Mouse (Mus musculus): Measurements from ENCODE around the gene Shank2.

Gene Shank2

DNA sequence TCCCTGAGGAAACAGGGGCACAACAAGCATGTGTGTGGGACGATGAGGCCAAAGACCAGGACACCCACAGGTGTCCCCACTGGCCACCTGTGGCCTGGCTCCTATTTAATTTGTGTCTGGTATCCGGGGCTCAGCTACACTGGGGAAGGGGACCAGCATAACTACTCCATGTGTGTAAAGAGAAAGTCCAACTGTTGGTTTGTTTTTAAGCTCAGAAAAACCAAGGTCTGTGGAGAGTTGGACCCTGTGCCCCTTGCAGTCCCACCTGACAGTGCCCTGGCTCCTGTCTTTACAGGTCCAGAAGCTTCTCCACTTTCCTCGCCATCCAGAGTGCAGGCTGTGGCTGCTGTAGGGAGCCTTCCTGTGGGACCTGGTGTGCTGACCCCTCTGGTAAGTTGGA lies at the start of gene Shank2:
Shank2 (plus strand) TSS at position 301 of the 400 bp plus-strand sequence.
- no peak for DNase-seq (ENCODE audit: low read depth, low spot score)

DNA sequence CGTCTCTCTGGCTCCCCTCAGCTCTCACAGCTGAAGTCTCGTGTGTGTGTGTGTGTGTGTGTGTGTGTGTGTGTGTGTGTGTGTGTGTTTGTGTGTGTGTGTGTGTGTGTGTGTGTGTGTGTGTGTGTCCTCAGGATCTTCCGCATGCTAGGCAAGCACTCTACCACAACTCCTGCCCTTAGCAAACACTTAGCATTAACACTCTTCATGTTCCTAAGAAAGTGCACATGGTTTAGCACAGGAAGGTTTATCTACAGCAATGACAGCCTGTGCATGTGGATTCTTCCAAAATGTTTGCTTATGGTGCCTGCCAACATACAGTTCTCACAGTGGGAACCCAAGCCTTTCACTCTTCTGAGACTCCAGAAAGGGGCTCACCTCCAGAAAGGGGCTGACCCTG lies 49.6 kb upstream of the Shank2 start:
- no peak for DNase-seq (ENCODE audit: low read depth, low spot score)

DNA sequence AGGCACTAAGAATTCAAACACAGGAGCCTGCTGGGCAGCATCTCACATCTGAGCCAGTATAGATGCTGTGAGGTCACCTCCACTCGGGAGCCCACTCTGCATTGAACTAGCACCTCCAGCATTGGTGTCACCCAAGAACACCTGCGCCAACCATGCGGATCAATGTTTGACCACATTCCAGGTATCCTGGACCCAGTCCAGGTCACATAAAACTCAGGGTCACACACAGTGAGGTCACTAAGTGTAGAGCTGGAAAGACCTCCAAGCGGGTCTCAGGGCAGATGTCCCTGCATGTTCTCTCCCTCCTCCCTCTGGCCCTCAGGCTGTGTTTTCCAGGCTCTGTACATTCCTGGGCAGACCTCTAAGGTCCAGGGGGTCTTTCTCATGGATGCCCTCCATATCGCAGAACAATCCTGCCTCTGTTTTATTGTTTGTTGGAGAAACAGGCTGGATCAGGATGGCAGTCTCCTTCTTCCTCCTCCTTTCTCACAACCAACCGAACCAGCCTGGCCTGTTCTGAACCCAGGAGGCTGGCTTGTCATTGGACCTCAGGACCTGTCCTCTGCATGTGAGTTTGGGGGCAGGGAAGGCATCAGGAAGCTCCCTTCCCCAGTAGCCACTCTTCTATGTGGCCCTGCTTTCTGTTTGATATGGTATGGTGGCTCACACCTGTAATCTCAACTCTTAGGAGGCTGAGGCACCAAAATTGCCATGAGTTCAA lies 45.0 kb upstream of the Shank2 start:
- no peak for DNase-seq (ENCODE audit: low read depth, low spot score)

DNA sequence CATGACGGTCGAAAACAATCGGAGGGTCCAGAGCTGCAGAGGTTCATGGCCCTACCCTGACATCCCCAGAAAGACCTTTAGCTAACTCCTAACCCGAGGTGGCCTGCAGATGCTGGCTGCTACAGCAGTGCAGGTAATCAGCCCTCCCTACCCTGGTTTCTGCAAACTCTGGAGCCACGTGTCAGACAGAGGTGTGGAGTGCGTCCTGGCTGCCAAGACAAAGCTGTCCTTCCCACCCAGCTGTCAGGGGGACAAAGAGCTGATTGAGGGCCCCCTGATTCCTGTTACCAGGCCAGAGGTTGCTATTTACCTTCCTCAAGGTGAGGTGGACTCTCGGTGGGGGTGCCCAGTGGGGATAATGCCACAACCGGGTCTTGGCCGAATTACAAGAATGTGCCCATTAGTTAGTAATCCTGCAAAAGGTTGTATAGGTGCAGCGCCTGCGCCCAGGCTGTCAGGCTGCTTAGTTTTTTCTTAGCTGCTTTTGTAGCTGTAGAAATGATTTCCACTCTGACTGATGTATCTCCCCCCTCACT lies 43.6 kb upstream of the Shank2 start:
- no peak for DNase-seq (ENCODE audit: low read depth, low spot score)

DNA sequence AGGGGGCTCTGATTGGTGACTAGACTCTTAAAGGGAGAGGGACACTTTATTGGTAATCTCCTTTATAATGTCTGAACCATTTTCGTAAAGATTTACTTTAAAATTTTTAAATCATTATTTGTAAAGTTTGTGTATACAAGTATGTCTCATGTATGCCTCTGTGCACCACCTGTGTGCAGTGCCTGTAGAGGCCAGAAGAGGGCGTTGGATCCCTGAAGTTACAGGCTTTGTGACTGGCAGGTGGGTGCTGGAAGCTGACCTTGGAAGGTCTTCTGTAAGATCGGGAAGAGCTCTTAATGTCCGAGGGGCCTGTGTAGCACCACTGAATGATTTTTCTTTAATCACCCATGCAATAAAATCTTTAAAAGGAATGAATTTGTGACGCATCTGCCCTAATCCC lies 37.9 kb upstream of the Shank2 start:
- DNase-seq (ENCODE audit: low read depth, low spot score), result peak; percentile 43

DNA sequence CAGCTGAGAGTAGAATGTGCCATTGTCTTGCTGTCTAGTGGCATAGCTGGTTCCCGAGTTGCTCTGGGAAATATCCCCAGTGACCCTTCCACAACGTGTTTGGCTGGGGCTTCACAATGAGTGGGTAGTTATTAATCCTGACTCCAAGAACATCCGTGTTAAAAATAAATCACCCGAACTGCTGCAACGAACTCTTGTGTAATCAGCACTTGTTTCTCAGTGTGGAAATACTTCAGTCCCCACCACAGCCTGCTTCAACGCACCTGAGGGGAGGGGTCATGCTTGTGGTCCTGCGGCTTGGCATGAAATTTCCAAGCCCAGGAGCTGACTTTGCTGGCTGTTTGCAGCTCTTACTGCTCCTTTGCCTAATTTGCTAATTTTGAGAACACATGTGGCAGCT lies 35.1 kb upstream of the Shank2 start:
- DNase-seq (ENCODE audit: low read depth, low spot score), result no peak

DNA sequence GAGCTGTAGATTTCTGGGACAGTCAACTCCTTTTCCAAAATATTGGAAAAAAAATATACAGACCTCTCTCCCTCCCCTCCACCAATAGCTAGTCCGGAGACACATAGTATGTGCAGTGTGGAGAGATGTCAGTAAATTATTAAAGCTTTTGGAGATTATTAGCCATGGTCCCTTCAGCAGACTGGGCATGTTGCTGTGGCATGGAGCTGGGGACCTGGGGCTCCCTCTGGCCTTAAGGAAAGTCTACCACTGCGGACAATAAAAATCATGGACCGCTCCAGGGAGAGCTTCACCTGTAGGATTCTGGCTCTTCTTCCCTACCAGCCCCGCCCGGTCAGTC lies 24.3 kb upstream of the Shank2 start:
- DNase-seq (ENCODE audit: low read depth, low spot score), result no peak

DNA sequence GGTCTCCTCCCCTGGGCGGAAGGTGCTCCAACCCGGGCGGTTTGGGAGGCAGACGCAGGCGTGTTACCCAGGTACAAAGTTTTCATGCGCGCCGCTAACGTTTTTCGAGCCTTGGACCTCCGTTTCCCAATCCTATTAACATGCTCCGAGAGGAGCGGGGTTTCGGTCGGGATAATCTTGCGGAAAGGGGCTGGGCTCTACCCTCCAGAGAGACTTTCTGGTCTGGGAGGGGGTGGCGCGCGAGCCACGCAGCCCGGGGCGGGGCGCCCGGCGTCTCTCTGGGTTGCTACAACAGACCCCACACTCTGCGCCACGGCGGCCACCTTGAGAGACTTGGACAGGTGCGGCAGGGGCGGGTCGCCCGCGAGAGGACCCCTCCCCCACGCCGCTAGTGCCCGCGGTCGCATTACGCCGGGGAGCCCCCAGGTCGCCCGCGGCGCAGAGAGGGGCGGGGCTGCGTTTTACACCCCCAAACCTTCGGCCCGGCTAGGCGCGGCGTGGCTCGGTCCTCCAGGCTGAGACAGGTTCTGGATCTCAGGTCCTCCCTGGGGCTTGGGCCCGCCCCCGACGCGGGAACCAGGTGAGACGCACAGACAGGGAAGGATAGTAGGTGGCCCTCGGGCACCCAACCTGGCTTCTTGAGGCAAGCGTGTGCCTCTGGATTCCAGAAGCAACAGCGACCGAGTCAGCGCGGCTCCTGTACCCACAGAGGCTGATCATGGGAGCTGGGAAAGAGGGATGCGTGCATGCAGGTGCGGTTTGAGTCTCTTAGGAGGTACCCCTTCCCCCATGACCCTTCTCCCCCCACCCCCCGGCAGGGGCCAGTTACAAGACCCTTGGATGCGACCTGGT lies 23.7 kb upstream of the Shank2 start:
- peak; percentile 57 for DNase-seq (ENCODE audit: low read depth, low spot score)

DNA sequence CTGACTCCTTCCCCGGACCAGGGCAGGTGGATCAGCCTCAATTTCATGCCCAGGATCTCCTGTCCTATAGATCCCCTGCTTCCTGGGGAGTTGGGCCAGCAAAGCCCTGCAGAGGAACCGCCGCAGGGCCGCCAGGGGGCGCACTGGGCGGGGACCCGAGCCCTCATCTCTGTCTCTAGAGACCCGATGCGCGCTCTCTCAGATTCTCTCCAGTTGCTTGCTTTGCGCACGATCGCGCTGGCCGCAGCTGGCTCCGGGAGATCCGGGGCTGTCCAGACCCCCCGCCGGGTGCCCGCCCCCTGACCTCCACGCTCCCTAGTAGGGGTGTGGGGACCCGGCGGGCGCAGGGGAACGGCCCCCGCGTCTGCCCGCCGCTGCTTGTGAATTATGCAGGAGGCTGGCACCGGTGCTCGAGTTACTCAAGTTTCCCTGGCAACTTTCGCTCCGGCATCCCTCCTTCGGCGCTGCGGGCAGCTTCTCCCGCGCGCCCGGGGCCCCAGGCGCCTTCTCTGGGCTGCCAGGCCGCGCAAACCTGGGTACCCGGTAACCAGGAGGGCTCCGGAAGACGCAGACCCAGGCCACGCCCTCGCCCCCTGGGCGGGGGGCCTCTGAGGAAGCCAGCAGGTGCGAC lies 22.9 kb upstream of the Shank2 start:
- DNase-seq (ENCODE audit: low read depth, low spot score), result peak; percentile 85

DNA sequence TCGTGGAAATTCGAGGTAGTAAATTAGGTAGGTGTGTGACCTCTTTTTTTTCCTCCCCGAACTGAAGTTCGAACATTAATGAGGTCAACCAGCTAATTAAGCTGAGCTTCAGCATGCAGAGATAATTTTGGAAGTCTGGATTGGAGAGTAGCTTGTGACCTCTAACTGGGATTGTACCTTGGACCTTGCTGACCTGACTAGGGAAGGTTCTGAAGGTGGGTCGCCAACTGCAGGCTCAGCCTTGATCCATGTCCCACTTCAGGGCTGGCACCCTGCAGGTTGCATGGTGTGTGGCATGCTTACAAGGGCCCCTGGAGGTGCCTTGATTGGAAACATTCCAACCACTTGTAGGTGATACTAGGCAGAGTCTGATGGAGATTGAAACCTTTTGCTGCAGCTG lies 21.7 kb upstream of the Shank2 start:
- no peak for DNase-seq (ENCODE audit: low read depth, low spot score)

DNA sequence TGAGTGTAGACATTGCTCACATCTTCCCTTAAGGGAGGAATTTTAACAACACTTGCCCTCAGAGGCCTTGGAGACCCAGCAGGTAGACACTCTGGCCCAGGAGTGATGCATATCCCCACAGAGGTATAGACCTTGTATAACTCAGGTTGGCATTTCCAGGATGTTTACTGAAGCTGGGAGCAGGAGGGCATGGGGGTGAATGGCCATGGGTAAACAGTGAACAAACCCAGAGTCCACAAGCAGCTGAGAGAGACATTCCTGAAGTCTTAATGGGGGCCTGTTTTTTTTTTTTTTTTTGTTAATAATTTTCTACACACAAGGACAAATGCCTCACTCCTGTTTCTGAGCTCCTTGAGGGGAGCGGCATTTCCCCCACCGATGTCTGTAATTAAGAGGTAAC lies 15.4 kb upstream of the Shank2 start:
- DNase-seq (ENCODE audit: low read depth, low spot score), result no peak

DNA sequence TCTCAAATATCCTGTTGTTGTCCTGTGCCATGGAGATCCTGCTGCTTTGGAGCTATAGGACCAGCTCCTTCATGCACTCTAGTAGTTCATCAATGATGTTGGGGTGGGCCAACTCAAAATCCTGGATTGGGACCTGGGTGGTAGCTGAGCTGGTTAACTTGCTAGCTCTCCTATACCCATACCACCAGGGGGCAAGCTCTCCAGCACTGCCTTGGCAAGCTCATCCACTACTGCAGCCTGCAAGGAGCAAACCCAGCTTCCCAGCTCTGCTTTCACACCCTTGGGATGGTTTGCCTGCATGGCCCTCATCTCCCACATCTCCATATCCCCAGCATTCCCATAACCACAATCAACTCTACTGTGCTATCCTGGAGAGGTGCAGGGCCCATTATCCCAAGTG lies 10.6 kb upstream of the Shank2 start:
- no peak for DNase-seq (ENCODE audit: low read depth, low spot score)

DNA sequence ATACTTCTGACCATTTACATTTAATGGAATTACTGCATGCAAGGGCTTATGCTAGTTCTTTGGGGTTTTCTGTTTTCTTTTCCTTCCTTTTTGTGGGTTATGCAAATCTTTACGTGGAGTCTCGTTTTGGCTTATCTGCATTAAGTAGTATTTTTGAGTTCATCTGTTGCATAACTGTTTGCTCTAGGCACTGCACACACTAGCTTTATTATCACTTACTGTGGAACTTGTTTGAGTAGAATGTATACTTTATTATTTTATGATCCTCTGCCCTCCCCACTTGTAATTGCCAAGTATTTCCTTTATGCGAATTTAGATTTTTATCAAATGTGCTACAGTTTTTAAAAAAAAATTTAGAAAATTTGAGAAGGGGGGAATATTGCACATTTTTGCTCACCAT lies 2.7 kb upstream of the Shank2 start:
- no peak for DNase-seq (ENCODE audit: low read depth, low spot score)

DNA sequence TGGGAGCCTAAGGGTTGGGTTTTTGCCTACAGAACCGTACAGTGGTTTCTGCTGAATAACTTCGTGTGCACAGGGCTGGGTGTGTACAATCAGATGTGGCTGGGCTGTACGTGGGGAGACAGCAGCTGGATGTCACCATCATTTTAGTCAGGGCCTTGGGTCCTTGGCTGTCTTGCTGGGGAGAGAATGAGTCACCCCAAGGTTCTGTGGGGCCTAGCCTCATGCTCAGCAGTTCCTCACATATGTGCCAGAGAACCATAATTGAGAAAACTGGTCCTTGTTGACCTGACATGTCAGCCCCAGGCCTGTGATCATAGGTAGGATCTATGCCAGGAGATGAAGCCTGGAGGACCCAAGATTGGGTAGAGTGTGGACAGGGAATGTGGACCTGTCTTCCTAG lies 1.7 kb downstream of the Shank2 start:
- no peak for DNase-seq (ENCODE audit: low read depth, low spot score)

DNA sequence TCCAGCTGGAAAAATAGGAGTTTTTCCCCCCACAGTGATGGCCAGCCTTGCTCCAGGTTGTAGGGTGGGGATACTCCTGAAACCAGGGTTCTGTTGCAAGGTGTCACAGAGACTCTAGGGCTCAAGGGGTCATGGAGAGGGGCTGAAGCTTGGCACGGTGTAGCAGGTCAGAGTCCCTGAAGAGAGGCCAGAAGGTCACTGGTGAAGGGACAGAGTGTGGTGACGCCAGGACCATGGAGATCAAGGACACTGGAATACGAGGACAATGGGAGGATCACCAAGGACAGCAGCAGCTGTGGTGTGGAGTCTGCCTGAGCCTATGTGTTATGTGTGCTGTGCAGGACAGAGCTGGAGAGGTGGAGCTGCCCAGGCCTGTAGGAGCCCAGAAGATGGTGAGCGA lies 6.4 kb downstream of the Shank2 start:
- no peak for DNase-seq (ENCODE audit: low read depth, low spot score)

DNA sequence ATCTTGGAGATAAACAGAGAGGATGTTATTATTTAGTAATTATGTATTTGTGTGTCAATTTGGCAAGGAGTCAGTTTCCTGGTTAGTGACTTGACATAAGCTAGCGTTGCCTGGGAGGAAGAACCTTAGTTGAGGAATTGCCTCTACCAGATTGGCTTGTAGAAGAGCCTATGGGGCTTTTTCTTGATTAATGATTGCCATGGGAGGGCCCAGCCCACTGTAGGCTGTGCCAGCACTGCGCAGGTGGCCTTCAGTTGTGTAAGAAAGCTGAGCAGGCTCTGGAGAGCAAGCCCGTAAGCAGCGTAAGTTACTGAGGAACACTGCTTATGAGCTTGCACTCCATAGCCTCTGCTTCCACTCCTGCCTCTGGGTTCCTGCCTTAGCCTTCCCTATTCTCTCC lies 7.3 kb downstream of the Shank2 start:
- no peak for DNase-seq (ENCODE audit: low read depth, low spot score)

DNA sequence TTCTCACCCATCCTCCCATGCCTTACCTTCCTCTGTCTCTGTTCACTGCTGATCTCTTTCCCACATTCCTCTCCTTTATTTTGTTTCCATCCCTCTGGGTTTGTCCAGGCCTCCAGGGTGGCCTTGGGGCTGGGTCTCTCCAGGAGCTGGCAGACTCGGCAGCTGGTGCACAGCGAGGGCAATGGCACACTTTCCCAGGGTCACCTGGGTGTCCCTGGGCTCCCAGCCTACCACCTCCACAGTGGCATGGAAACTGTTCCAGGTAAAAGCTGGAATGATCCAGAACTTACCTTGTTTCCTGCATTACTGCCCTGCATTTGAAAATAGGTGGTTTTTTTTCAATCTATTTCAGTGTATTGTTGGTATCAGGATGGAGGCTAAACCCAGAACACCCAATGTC lies 12.8 kb downstream of the Shank2 start:
- DNase-seq (ENCODE audit: low read depth, low spot score), result no peak

DNA sequence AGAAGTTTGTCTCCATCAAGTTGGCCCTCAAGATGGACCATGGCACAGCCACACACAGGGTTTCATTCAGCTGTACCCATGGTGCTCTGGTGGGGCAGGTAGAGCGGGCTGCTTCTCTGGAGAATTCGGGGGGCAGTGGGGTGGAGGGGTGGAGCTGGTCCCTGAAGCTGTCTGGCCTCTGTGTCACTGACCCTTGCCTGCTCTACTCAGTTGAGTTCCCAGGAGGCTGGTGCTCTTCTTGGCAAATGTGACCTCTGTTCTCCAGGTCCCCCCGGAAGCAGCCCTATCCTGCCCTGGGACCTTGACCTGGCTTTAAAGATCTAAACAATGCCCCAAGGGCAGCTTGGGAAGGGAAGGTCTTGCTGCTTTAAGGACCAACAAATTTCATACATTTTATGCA lies 20.1 kb downstream of the Shank2 start:
- no peak for DNase-seq (ENCODE audit: low read depth, low spot score)

DNA sequence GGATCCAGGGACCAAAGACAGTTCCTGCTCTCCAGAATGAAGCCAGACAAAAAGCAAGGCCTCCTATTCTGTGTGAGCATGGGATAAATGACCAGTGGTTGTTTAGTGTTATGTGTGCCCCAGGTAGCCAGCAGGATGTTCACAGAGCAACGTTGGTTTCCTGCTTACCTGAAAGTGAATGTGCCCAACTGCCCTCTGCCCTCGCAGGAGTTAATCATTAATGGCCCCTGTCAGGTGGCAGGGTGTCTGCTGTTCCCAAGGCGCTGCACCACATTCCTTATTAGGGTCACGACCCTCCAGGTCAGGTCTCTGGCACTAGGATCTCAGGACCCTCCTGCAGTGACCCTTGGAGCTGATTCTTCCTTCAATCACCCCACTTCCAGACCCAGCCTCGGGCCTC lies 21.0 kb downstream of the Shank2 start:
- DNase-seq (ENCODE audit: low read depth, low spot score), result no peak

DNA sequence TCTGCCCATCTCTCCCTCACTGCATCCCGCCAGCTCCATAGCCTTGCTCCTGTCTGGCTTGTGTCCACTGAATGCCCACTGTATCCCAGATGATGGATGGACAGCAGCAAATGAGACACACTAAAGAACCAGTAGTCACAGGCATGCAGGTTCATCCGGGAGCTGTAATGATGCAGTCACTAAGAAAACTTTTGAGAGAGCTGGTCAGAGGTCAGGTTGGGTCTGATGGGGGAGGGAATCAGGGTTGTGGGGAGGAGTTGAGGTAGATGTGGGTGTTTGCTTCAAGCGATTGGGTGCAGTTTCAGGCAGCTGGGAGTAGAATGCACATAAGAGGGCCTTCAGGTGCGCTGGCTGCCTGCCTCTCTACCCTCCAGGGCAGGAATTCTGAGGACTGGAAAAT lies 21.8 kb downstream of the Shank2 start:
- DNase-seq (ENCODE audit: low read depth, low spot score), result no peak

DNA sequence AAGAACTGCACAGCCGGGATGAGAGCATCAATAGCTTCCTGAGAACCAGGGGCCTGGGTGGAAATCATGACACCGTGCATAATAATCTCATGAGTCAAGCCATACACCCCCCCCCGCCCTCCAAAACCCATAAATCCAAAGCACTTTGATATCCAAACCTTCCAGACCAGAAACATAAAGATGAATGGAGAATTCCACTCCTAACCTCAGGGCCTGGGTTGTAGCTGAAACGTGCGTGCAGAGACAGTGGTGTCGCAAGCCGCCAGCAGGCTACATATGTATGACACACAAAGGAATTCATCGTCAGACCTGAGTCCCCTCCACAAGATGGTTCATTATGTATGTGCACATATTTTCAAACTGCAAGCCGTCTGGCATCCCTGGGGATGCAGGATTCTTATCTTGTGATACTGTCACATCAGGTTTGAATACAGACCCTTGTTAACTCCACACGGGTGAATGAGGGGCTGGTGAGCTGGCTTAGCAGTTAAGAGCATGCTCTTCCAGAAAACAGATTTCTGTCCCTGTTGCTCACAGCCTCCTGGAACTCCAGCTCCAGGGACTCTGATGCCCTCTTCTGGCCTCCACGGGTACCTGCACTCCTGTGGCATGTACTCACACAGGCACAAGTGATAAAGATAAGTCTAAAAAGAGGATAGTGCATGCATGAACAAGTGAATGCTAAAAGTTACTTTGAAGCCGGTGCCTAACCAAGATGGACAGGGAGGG lies 24.5 kb downstream of the Shank2 start:
- DNase-seq (ENCODE audit: low read depth, low spot score), result peak; percentile 15

DNA sequence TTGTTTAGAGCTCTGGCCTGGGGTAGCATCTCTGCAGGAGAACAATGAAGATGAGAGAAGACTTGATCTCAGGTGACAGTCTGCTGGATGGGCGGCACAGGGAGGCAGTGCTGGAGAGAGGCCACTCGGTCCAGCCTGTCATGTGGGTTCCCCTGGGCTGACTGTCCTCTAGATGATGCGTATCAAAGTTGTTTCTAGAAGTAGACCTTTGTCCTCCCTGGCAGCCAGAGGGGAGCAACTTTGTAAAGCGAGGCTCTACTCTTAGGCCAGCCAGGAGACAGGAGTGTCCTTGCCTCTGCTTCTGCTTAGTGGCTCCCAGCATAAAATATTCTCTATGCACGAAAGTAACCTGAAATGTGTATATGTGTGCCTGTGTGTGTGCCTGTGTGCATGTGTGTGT lies 27.5 kb downstream of the Shank2 start:
- no peak for DNase-seq (ENCODE audit: low read depth, low spot score)
